Mouse (Mus musculus) heart, postnatal 10 days (tissue): ENCODE data around the gene Plcxd1. TPM values are rescaled to one million over a fixed set of nuclear protein-coding genes. Genes with fewer than 3 reads are reported as not detected.
"Not testable (repeated sequence)": the region's sequence is repeated elsewhere in the genome, so short reads cannot be mapped to it uniquely, and the experiment has no call there.

ENCODE experiments used
- DNase-seq, 2 experiments: peaks; one replicate each; pipeline ENCODE4 v3.0.0; 2021
- intact Hi-C: fragments of 180-260 bp; cut with DNase I; formaldehyde crosslinking; loops from one replicate; pipeline ENCODE4 v1.15.1; 2025
- total RNA-seq, 2 experiments: library from RNA; stranded (reverse); gene quantifications; 2 replicates each; pipeline ENCODE4 v1.2.3; 2021

Plcxd1 gene
- total RNA-seq = not detected

GRCm38 (mm10) chr5:110099656-110100580 lies at the start of gene Plcxd1:
Gene Plcxd1 (plus strand): TSS chr5:110099969.
- DNase-seq = no peak
- intact Hi-C loops = no loop called here

- intact Hi-C loops = loop anchor here (5.0 kb wide), 3 partner anchors 49 to 191 kb away; partner anchors contain the start of genes Chfr and Gtpbp6
- DNase-seq = peak; percentile 92
These were observed 41.9 kb upstream of the Plcxd1 start for GRCm38 (mm10) chr5:110057637-110058408.

- intact Hi-C loops, DNase-seq: not testable (repeated sequence)
These were observed 27.4 kb upstream of the Plcxd1 start, which contains the start of gene Gm17655 for GRCm38 (mm10) chr5:110072413-110072812. Gene Gm17655 (minus strand): TSS chr5:110072513.

- no peak for DNase-seq
- intact Hi-C loops = no loop called here
These were observed 16.8 kb upstream of the Plcxd1 start for GRCm38 (mm10) chr5:110082961-110083360.

GRCm38 (mm10) chr5:110086161-110086866 lies 13.5 kb upstream of the Plcxd1 start:
- intact Hi-C loops = no loop called here
- DNase-seq = no peak

GRCm38 (mm10) chr5:110091546-110091945 lies 8.2 kb upstream of the Plcxd1 start:
- intact Hi-C loops = no loop called here
- DNase-seq = no peak

- DNase-seq = peak; percentile 88 to 89
- intact Hi-C loops = no loop called here
These were observed 5.5 kb upstream of the Plcxd1 start, which contains the start of gene Gm35315 for GRCm38 (mm10) chr5:110094030-110094846. Gene Gm35315 (minus strand): TSS chr5:110094420.

- DNase-seq = no peak
- intact Hi-C loops = no loop called here
These were observed 4.9 kb upstream of the Plcxd1 start for GRCm38 (mm10) chr5:110094847-110095213.

- DNase-seq = no peak
- intact Hi-C loops = no loop called here
These were observed 735 bp upstream of the Plcxd1 start for GRCm38 (mm10) chr5:110098991-110099477.

- DNase-seq = no peak
- intact Hi-C loops = no loop called here
These were observed 1.3 kb downstream of the Plcxd1 start for GRCm38 (mm10) chr5:110100921-110101631.

- DNase-seq = no peak
- intact Hi-C loops = no loop called here
These were observed 2.1 kb downstream of the Plcxd1 start for GRCm38 (mm10) chr5:110101716-110102347.

- intact Hi-C loops = no loop called here
- DNase-seq = no peak
These were observed 2.7 kb downstream of the Plcxd1 start for GRCm38 (mm10) chr5:110102429-110102828.

- intact Hi-C loops = no loop called here
- no peak for DNase-seq
These were observed 3.3 kb downstream of the Plcxd1 start for GRCm38 (mm10) chr5:110102853-110103625.

GRCm38 (mm10) chr5:110103901-110104615 lies 4.3 kb downstream of the Plcxd1 start:
- intact Hi-C loops = no loop called here
- DNase-seq = no peak

GRCm38 (mm10) chr5:110104616-110105380 lies 5.0 kb downstream of the Plcxd1 start:
- intact Hi-C loops = loop anchor here (5.0 kb wide), 1 partner anchor 47 kb away; no protein-coding TSS in a partner anchor

GRCm38 (mm10) chr5:110106140-110106871 lies 6.5 kb downstream of the Plcxd1 start:
- intact Hi-C loops = loop anchor here (5.0 kb wide), 1 partner anchor 49 kb away; no protein-coding TSS in a partner anchor
- DNase-seq = no peak

More at GRCm38 (mm10) chr5:110104616-110105380, 5.0 kb downstream of the Plcxd1 start:
- DNase-seq = no peak
